Mouse (Mus musculus): ENCODE results near the gene Glce.

- TF ChIP-seq CTCF (IDR thresholded peaks at IDR 0.05; ENCODE audit: low read depth) (no peak), EP300 (optimal IDR thresholded peaks at IDR 0.05) (no peak)
These were observed 100.8 kb downstream of the Glce start for GRCm38 (mm10) chr9:62021583-62022120.

Data from stomach, postnatal 0 days (tissue).